Mouse (Mus musculus): Measurements from ENCODE around the gene Tmigd1. TPM values are rescaled to one million over a fixed set of nuclear protein-coding genes. Genes with fewer than 3 reads are reported as not detected.

Tmigd1 gene
- polyA plus RNA-seq, 1 experiment from 2014 or later, result not detected

- Histone ChIP-seq H3K9me3 (peaks cover 6% of the 10 kb centered on the region; the same call in 1 of the 2 replicates), H3K4me3 (no peak overlapping the region), H3K9ac (no peak overlapping the region), H3K36me3 (no peaks in the 10 kb centered on the region), H3K27ac (no peak overlapping the region), H3K27me3 (no peaks in the 10 kb centered on the region), H3K4me2 (replicated peaks) (no peak overlapping the region), H3K4me1 (no peaks in the 10 kb centered on the region)
- no peak for ATAC-seq (ENCODE audit: insufficient number of reproducible peaks, insufficient read depth, low FRiP score, low TSS enrichment)
- 63% methylated on average over 3 of the region's 3 CpGs for WGBS
Observed at GRCm38 (mm10) chr11:76933209-76933608, 31.2 kb downstream of the Tmigd1 start.

GRCm38 (mm10) chr11:76936578-76936977 is 34.6 kb downstream of the Tmigd1 start:
- H3K36me3 ChIP-seq, result no peaks in the 10 kb centered on the region
- peaks cover 6% of the 10 kb centered on the region; the same call in 1 of the 2 replicates for H3K9me3 ChIP-seq
- no peak overlapping the region for H3K4me3 ChIP-seq
- no peaks in the 10 kb centered on the region for H3K27me3 ChIP-seq
- no peak for ATAC-seq (ENCODE audit: insufficient number of reproducible peaks, insufficient read depth, low FRiP score, low TSS enrichment)
- 78% methylated on average over 5 of the region's 5 CpGs for WGBS
- no peak overlapping the region for H3K9ac ChIP-seq
- H3K4me1 ChIP-seq, result no peaks in the 10 kb centered on the region
- no peak overlapping the region for H3K27ac ChIP-seq
- H3K4me2 ChIP-seq (replicated peaks), result no peak overlapping the region

GRCm38 (mm10) chr11:76944839-76945238 is 42.9 kb downstream of the Tmigd1 start:
- Histone ChIP-seq H3K4me3 (peak overlapping the region; percentile 92), H3K36me3 (peaks cover 6% of the 10 kb centered on the region; the same call in 1 of the 2 replicates), H3K9ac (peak overlapping the region; percentile 86), H3K4me1 (peaks cover 9% of the 10 kb centered on the region), H3K4me2 (replicated peaks) (peak overlapping the region; percentile 88), H3K9me3 (no peaks in the 10 kb centered on the region), H3K27me3 (no peaks in the 10 kb centered on the region), H3K27ac (peak overlapping the region; percentile 73; the same call in 1 of the 2 replicates)
- WGBS, result 65% methylated on average over 6 of the region's 6 CpGs
- no peak for ATAC-seq (ENCODE audit: insufficient number of reproducible peaks, insufficient read depth, low FRiP score, low TSS enrichment)

- peak overlapping the region; percentile 92 for H3K4me3 ChIP-seq
- H3K27me3 ChIP-seq, result no peaks in the 10 kb centered on the region
- peak; percentile 94 for ATAC-seq (ENCODE audit: insufficient number of reproducible peaks, insufficient read depth, low FRiP score, low TSS enrichment)
- peak overlapping the region; percentile 73 for H3K27ac ChIP-seq
- H3K9ac ChIP-seq, result peak overlapping the region; percentile 86
- peaks cover 6% of the 10 kb centered on the region; the same call in 1 of the 2 replicates for H3K36me3 ChIP-seq
- no peaks in the 10 kb centered on the region for H3K9me3 ChIP-seq
- WGBS, result under 1% methylated on average over 57 of the region's 58 CpGs
- H3K4me1 ChIP-seq, result peaks cover 9% of the 10 kb centered on the region
- peak overlapping the region; percentile 88 for H3K4me2 ChIP-seq (replicated peaks)
Observed at GRCm38 (mm10) chr11:76945386-76946202, 43.6 kb downstream of the Tmigd1 start.

GRCm38 (mm10) chr11:76946203-76946585 is 44.2 kb downstream of the Tmigd1 start:
- 2% methylated on average over 8 of the region's 8 CpGs for WGBS
- Histone ChIP-seq H3K27me3 (no peaks in the 10 kb centered on the region), H3K36me3 (peaks cover 11% of the 10 kb centered on the region), H3K27ac (no peak overlapping the region; the same call in 1 of the 2 replicates), H3K4me3 (peak overlapping the region; percentile 92), H3K4me1 (peaks cover 9% of the 10 kb centered on the region), H3K9ac (peak overlapping the region; percentile 86), H3K9me3 (no peaks in the 10 kb centered on the region), H3K4me2 (replicated peaks) (peak overlapping the region; percentile 88)
- ATAC-seq (ENCODE audit: insufficient number of reproducible peaks, insufficient read depth, low FRiP score, low TSS enrichment), result no peak

- ATAC-seq (ENCODE audit: insufficient number of reproducible peaks, insufficient read depth, low FRiP score, low TSS enrichment), result no peak
Observed at GRCm38 (mm10) chr11:76953536-76953935, 51.6 kb downstream of the Tmigd1 start.

GRCm38 (mm10) chr11:76965703-76966102 is 63.7 kb downstream of the Tmigd1 start:
- no peak for ATAC-seq (ENCODE audit: insufficient number of reproducible peaks, insufficient read depth, low FRiP score, low TSS enrichment)
- Histone ChIP-seq H3K9me3 (no peaks in the 10 kb centered on the region), H3K4me1 (no peaks in the 10 kb centered on the region), H3K36me3 (peaks cover 76% of the 10 kb centered on the region), H3K4me3 (no peak overlapping the region), H3K27me3 (no peaks in the 10 kb centered on the region), H3K27ac (no peak overlapping the region), H3K4me2 (replicated peaks) (no peak overlapping the region), H3K9ac (no peak overlapping the region)
- WGBS, result 93% methylated on average over 3 of the region's 3 CpGs

More at GRCm38 (mm10) chr11:76953536-76953935, 51.6 kb downstream of the Tmigd1 start:
- H3K9ac ChIP-seq, result no peak overlapping the region
- WGBS, result 96% methylated on average over 2 of the region's 2 CpGs
- no peak overlapping the region for H3K4me3 ChIP-seq
- no peak overlapping the region for H3K27ac ChIP-seq
- peaks cover 68% of the 10 kb centered on the region for H3K36me3 ChIP-seq
- H3K27me3 ChIP-seq, result no peaks in the 10 kb centered on the region
- H3K4me1 ChIP-seq, result no peaks in the 10 kb centered on the region
- H3K9me3 ChIP-seq, result no peaks in the 10 kb centered on the region
- H3K4me2 ChIP-seq (replicated peaks), result no peak overlapping the region

Other genes starting within 250 kb of the Tmigd1 start
- 0.13 TPM in 1 of 2 replicates, not detected in the other for gene Bhlha9, start 229.7 kb upstream of the Tmigd1 start, polyA plus RNA-seq (2016; fragmentation: Nextera tagmentation; extraction: Ambion mirVana)
- gene Trarg1, start 222.4 kb upstream of the Tmigd1 start, polyA plus RNA-seq (2016; fragmentation: Nextera tagmentation; extraction: Ambion mirVana), result 0.38 and 0.61 TPM in 2 replicates
- gene Gosr1, start 138.6 kb upstream of the Tmigd1 start, polyA plus RNA-seq (2016; fragmentation: Nextera tagmentation; extraction: Ambion mirVana), result 24.3 and 26.8 TPM in 2 replicates
- 15.0 and 15.2 TPM in 2 replicates for gene Cpd, start 55.1 kb upstream of the Tmigd1 start, polyA plus RNA-seq (2016; fragmentation: Nextera tagmentation; extraction: Ambion mirVana)
- 186 and 195 TPM in 2 replicates for gene Blmh, start 22.6 kb downstream of the Tmigd1 start, polyA plus RNA-seq (2016; fragmentation: Nextera tagmentation; extraction: Ambion mirVana)
- 0.75 and 0.87 TPM in 2 replicates for gene Slc6a4, start 96.4 kb downstream of the Tmigd1 start, polyA plus RNA-seq (2016; fragmentation: Nextera tagmentation; extraction: Ambion mirVana)
- gene Nsrp1, start 176.3 kb downstream of the Tmigd1 start, polyA plus RNA-seq (2016; fragmentation: Nextera tagmentation; extraction: Ambion mirVana), result 70.4 and 72.2 TPM in 2 replicates